Mouse (Mus musculus) adrenal gland, adult 10 weeks (tissue): ENCODE measurements around the gene Trpc3. TPM values are rescaled to one million over a fixed set of nuclear protein-coding genes. Genes with fewer than 3 reads are reported as not detected.

Experiments used
- polyA plus RNA-seq: library from polyadenylated mRNA; stranded (reverse); fragments of 350-450 nt; fragmentation: Illumina TruSeq; extraction: RNeasy Lipid Tissue Mini Kit (QIAGEN cat#74804); gene quantifications from one replicate; pipeline ENCODE4 v1.2.3, GENCODE M21; 2014; ENCODE audit warnings: low read depth, low replicate concordance

Trpc3 gene
- polyA plus RNA-seq: 10.6 TPM

DNA sequence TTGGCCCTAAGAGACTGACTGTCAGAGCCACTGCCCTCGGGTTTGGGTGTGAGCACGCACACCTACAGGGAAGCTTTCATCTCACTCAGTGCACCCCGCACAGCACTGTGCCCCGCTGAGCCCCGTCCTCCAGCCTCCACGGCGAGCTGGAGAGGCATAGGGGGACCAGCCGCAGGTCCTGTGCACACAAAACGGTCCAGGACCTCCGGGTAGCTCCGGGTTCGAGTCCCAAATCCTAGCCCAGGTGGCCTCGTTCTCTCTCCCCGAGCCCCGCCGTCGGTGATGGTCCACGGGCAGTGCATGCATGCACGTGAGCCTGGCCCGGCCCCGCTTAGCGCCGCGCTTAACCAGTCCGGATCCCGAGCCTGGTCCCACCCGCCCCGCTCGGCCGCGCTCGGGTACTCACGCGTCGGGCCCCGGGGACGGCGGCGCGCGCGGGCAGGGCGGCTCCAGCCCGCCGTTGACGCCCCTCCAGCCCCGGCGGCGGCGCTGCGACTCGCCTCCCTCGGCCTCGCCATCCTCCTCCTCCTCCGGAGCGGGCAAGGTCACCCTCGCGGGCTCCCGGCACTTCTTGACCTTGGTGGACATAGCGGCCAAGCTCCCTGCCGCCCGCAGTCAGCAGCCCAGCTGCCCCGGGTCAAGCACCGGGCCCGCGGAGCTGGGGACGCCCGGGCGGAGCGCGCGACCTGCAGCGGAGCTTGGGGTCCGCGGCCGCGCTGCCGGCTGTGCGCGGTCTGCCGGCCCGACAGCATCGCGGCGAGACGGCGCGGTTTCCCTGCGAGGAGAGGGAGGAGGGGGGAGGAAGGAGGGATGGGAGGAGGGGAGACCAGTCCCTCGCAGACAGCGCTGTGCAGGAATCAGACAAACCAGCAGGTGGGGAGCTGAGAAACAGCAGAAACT, at the start of gene Trpc3:
Gene Trpc3, minus strand, starts transcription at position 776 of the 900 bp plus-strand sequence.

DNA sequence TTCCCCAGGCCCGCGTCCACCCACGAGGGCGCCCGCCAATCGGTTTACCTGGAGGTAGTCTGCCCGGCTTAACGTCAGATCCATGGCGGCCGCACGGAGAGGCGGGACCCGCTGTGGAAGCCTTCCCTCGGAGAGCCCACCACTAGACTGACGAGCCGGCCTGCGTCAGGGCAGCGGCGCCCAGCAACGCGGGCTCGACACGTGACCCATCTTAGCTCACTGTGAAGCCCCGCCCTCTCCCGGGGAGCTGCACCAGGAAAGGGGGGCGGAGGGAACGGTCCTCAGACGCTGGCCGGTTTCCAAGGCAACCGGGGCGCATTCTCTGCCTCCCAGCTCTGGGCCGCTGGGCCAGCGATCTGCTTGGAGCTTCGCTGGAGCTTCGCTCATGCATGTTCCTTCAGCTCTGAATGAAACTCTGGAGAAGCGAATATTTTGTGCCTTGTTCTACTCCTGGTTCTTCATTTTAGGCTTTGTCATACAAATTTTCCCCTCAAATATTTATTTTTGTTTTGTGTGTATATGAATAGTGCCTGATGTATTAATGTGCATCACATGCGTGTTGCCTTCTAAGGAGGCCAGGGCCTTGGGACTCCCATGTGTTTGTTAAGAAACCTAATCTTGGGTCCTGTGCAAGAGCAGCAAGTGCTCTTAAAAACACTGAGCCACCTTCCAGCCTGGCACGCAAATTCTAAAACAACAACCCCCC, 76.6 kb downstream of the Trpc3 start, which contains the start of gene Bbs7:
Gene Bbs7, minus strand, starts transcription at position 276 of the 706 bp plus-strand sequence.

DNA sequence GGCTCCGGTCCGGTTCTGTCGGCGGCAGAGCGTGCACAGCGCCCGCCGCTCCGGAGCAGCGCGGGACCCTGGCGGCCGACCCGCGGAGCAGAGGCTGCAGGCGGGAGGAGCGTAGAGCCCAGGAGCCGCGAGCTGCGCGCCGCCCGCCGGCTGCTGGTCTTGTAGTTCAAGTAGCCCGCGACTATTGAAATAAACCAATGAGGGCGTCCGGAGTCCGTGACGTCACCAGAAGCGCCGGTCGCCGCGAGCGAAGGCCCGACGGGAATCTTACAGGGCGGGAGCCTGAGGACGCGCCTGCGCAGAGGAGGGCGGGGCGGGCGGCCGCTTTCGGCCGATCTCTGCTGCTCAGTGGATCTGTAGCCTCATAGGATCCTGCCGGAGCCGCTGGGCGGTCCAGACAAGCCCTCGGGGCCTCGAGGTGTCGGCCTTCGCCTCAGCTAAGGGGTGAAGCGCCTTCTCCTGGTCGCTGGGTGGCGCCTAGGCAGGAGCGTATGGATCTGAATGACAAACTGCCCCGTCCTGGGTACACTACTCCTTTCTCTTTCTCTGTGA, 118.1 kb downstream of the Trpc3 start, which contains the start of gene Ccna2:
Gene Ccna2, minus strand, starts transcription at position 324 of the 552 bp plus-strand sequence.

Other genes starting within 250 kb of the Trpc3 start
- gene Anxa5, start 214.3 kb downstream of the Trpc3 start, polyA plus RNA-seq: 723 TPM
- not detected for gene 1810062G17Rik, start 214.2 kb downstream of the Trpc3 start, polyA plus RNA-seq
- not detected for gene Gm11549, start 168.4 kb downstream of the Trpc3 start, polyA plus RNA-seq
- gene Exosc9, start 137.6 kb downstream of the Trpc3 start, polyA plus RNA-seq: 196 TPM
- 20.4 TPM for gene Ccna2, start 118.0 kb downstream of the Trpc3 start, polyA plus RNA-seq
- gene Bbs7, start 76.7 kb downstream of the Trpc3 start, polyA plus RNA-seq: 24.6 TPM
- gene 4932438A13Rik, start 172.9 kb upstream of the Trpc3 start, polyA plus RNA-seq: 83.0 TPM